Mouse (Mus musculus): ENCODE results near the gene S100a16.

Gene S100a16

GRCm38 (mm10) chr3:90586016-90586643 is 49.1 kb downstream of the S100a16 start:
- no peak for DNase-seq (ENCODE audit: low spot score)

- DNase-seq (ENCODE audit: low spot score): peak; percentile 28
Observed at GRCm38 (mm10) chr3:90586906-90587305, 49.9 kb downstream of the S100a16 start.

- DNase-seq (ENCODE audit: low spot score): no peak
Observed at GRCm38 (mm10) chr3:90587361-90588101, 50.5 kb downstream of the S100a16 start.

DNA sequence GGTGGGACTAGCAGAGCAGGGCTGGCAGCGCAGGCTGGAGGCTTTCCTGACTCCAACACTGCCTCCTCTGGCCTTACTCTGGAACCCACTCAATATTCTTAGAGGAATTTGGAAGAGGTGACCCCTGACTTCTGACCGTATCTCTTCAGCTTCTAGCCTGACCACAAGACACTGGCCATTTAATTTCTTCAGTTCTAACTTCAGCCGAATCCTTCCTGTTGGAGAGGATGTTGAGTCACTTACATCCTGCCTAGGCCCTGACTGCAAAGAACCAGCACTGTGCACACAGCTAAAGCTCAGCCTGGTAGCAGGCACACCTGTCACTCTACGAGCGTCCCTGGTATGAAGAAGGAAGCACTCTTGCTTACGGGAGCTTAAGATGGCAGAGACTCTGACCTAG is 52.3 kb downstream of the S100a16 start:
- no peak for DNase-seq (ENCODE audit: low spot score)

DNA sequence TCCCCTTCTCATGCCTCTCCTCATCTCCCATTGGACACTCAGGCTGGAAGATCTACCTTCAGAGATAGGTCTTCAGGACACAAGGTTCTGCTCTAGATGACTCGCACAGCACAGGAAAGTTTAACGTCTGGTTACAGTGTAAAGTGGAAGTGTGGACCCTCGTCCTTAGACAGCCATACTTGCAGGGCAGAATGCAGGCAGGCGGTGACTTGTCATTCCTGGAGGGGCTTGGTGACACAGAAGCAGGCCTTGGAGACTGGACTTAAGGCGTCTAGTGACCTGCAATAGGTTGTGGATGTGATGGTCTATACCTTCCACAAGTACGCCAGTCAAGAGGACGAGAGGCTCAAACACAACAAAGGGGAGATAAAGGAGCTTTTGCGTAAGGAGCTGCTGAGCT is 52.9 kb downstream of the S100a16 start, which contains the start of gene S100a2:
TSS of gene S100a2 (plus strand) at position 301 of the 400 bp plus-strand sequence.
- DNase-seq (ENCODE audit: low spot score): no peak

Measured in spleen, adult 12 weeks (tissue).